Mouse (Mus musculus) heart, postnatal 0 days (tissue): Measurements from ENCODE around the gene Pde11a. TPM values are rescaled to one million over a fixed set of nuclear protein-coding genes. Genes with fewer than 3 reads are reported as not detected.
"Not testable (repeated sequence)": the region's sequence is repeated elsewhere in the genome, so short reads cannot be mapped to it uniquely, and the experiment has no call there.

Experiments
- ATAC-seq: fragments of 200-750 bp; cut with Nextera tagmentation; 2 replicates; pipeline ENCODE4 v1.8.0; 2017; ENCODE audit warnings: low read depth, moderate number of reproducible peaks, moderate library complexity; ENCODE audit not compliant: insufficient read depth
- DNase-seq: peaks from one replicate; pipeline ENCODE4 v3.0.0-alpha.2; 2016; ENCODE audit warnings: low spot score
- H3K27ac ChIP-seq: fragments of 300-500 bp; sonication (generic); 2 replicates; pipeline ENCODE4 v1.5.1; 2014; ENCODE audit warnings: low read depth, mild to moderate bottlenecking
- H3K27me3 ChIP-seq: fragments of 300-500 bp; sonication (generic); 2 replicates; pipeline ENCODE4 v1.6.1; 2014; ENCODE audit warnings: low read length, mixed read lengths; ENCODE audit not compliant: control insufficient read depth, insufficient read depth
- H3K36me3 ChIP-seq: fragments of 300-500 bp; sonication (generic); replicated peaks from 2 replicates; pipeline ENCODE4 v1.6.1; 2014; ENCODE audit warnings: low read length, mixed read lengths; ENCODE audit not compliant: control insufficient read depth, insufficient read depth
- H3K4me1 ChIP-seq: fragments of 300-500 bp; sonication (generic); 2 replicates; pipeline ENCODE4 v1.6.1; 2014; ENCODE audit warnings: antibody characterized with exemption; ENCODE audit not compliant: control insufficient read depth, insufficient read depth
- H3K4me2 ChIP-seq: fragments of 300-500 bp; sonication (generic); 2 replicates; pipeline ENCODE4 v1.6.1; 2014; ENCODE audit warnings: low read depth, mild to moderate bottlenecking, low read length, moderate library complexity
- H3K4me3 ChIP-seq: fragments of 300-500 bp; sonication (generic); 2 replicates; pipeline ENCODE4 v1.5.1; 2014; ENCODE audit warnings: low read depth, low read length
- H3K9ac ChIP-seq: fragments of 300-500 bp; sonication (generic); replicated peaks from 2 replicates; pipeline ENCODE4 v1.6.1; 2014; ENCODE audit warnings: low read depth, low read length, mixed read lengths
- H3K9me3 ChIP-seq: fragments of 300-500 bp; sonication (generic); replicated peaks from 2 replicates; pipeline ENCODE4 v1.6.1; 2016; ENCODE audit warnings: low read length; ENCODE audit not compliant: control insufficient read depth
- CTCF ChIP-seq: IDR thresholded peaks from 2 replicates; pipeline ENCODE4 v1.5.1; 2016; ENCODE audit warnings: antibody characterized with exemption, control low read depth, low read depth
- EP300 ChIP-seq: IDR thresholded peaks from 2 replicates; pipeline ENCODE4 v1.6.1; 2016; ENCODE audit warnings: antibody characterized with exemption, low read depth
- WGBS: fragments of 180-500 bp; shearing (Covaris S2); extraction: QIAGEN DNeasy Blood & Tissue Kit; methylation state at CpG from one replicate; pipeline ENCODE4 v1.1.7; 2014; 5-methylcytosine and 5-hydroxymethylcytosine counted together
- polyA plus RNA-seq: library from polyadenylated mRNA; unstranded; fragments of >200 nt; fragmentation: Nextera tagmentation; extraction: Ambion mirVana; gene quantifications from 2 replicates; pipeline ENCODE4 v1.2.1, GENCODE M21; 2015
- total RNA-seq: library from RNA; depleted of rRNA; stranded (reverse); fragments of >200 nt; gene quantifications from 2 replicates; pipeline ENCODE4 v1.2.3, GENCODE M21; 2014; ENCODE audit warnings: low replicate concordance

The Pde11a gene
- total and polyA plus RNA-seq, 2 experiments from 2014 or later = 0.05 TPM; not detected in 1

GRCm38 (mm10) chr2:75983091-75983490 lies 355.5 kb downstream of the Pde11a start:
- Histone ChIP-seq H3K4me3 (no peak overlapping the region), H3K27me3 (no peaks in the 10 kb centered on the region), H3K9ac (no peak overlapping the region), H3K4me2 (no peak overlapping the region), H3K36me3 (no peaks in the 10 kb centered on the region), H3K4me1 (no peaks in the 10 kb centered on the region), H3K9me3 (no peaks in the 10 kb centered on the region), H3K27ac (no peak overlapping the region)
- DNase-seq (no peak), ATAC-seq (no peak)
- TF ChIP-seq CTCF (no peak), EP300 (no peak)
- 96% methylated on average over 3 of the region's 3 CpGs for WGBS

- no peaks in the 10 kb centered on the region for H3K27me3 ChIP-seq
- ATAC-seq = no peak
- no peak overlapping the region for H3K9ac ChIP-seq
- H3K4me1 ChIP-seq = no peaks in the 10 kb centered on the region
- WGBS = 89% methylated on average over 4 of the region's 4 CpGs
- no peaks in the 10 kb centered on the region for H3K36me3 ChIP-seq
- no peaks in the 10 kb centered on the region for H3K9me3 ChIP-seq
- no peak overlapping the region for H3K4me2 ChIP-seq
- no peak for DNase-seq
- no peak overlapping the region for H3K27ac ChIP-seq
- TF ChIP-seq EP300 (no peak), CTCF (no peak)
- no peak overlapping the region for H3K4me3 ChIP-seq
These were observed 355.9 kb downstream of the Pde11a start for GRCm38 (mm10) chr2:75982626-75983025.

GRCm38 (mm10) chr2:75981440-75982081 lies 357.0 kb downstream of the Pde11a start, which contains the start of gene Ttc30a1:
TSS of gene Ttc30a1 (minus strand) at chr2:75981967.
- H3K4me2 ChIP-seq = peak within 1 kb of the TSS; percentile 63
- not testable (repeated sequence) for H3K4me1 ChIP-seq, H3K27me3 ChIP-seq, H3K36me3 ChIP-seq, H3K9me3 ChIP-seq
- peak; percentile 84 for DNase-seq
- peak within 1 kb of the TSS; percentile 48 for H3K4me3 ChIP-seq
- 0 out of 2 replicates have a peak within 1 kb of the TSS, but pooled peaks have one; percentile 2 for H3K27ac ChIP-seq
- peak within 1 kb of the TSS; percentile 7 for H3K9ac ChIP-seq
- 1% methylated on average over 26 of the region's 34 CpGs for WGBS
- ATAC-seq = peak; percentile 76

GRCm38 (mm10) chr2:75980933-75981439 lies 357.6 kb downstream of the Pde11a start:
- not testable (repeated sequence) for H3K36me3 ChIP-seq, H3K27ac ChIP-seq, H3K4me1 ChIP-seq, DNase-seq, H3K9me3 ChIP-seq, H3K9ac ChIP-seq, H3K27me3 ChIP-seq, ATAC-seq
- Histone ChIP-seq H3K4me2 (peak overlapping the region; percentile 63), H3K4me3 (peak overlapping the region; percentile 48)
- 86% methylated on average over 13 of the region's 13 CpGs for WGBS

DNA sequence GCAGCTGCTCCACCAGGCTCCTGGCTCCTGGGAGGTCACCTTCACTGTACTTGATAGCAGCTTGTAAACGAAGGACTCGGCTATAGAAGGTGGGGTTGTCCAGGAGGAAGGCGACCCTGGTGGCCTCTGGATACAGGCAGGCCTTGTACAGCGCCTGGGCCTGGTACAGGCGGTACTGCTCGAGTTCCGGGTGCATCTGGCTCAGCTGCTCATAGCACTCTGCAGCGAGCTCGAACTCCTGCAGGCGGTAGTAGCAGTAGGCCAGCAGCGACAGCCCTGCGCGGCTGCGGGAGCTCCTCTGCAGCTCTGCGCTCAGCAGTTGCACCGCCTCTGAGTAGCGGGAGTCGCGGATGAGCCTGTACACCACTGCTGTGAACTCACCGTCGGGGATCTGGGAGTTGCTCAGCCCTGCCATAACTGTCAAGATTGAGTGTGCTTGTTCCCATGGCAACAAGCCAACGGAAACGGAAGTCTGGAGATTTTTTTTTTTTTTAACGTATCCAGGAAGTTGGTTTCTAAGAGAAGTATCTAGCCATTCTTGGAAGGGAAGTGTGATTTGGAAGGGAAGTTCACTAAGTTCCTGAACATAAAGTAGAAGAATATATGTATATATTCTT lies 360.7 kb downstream of the Pde11a start, which contains the start of gene Ttc30a2:
Gene Ttc30a2 (minus strand): TSS at position 419 of the 617 bp plus-strand sequence.
- H3K27ac ChIP-seq, H3K4me3 ChIP-seq, H3K9ac ChIP-seq, H3K27me3 ChIP-seq, H3K9me3 ChIP-seq, H3K36me3 ChIP-seq, H3K4me1 ChIP-seq: not testable (repeated sequence)
- ATAC-seq (peak; percentile 49; the same call in 1 of the 2 replicates), DNase-seq (peak; percentile 61)
- H3K4me2 ChIP-seq = peak within 1 kb of the TSS; percentile 37; the same call in 1 of the 2 replicates
- WGBS = 25% methylated on average over 14 of the region's 24 CpGs
- TF ChIP-seq EP300 = 0 out of 2 replicates have a peak, but pooled peaks have one; percentile 51

DNA sequence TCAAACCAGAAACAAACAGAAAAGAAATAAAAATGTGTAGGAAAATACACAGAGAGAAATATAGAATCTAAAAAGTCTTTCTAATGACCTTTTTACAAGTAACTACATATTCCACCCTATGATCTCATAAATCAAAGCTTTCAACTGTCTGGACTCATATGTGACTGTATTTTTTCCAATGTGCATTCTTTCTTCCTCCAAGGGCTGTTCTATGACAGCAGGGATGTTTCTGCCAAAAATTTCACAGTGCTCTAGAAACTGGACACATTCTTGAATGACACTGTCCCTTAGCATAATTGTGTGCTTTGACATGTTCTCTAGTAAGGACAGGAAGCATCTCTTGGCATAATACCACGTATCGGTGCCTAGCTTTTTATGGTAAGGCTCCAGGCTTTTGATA lies 362.5 kb downstream of the Pde11a start:
- not testable (repeated sequence) for H3K27me3 ChIP-seq, H3K9ac ChIP-seq, H3K4me1 ChIP-seq, DNase-seq, H3K27ac ChIP-seq, H3K4me2 ChIP-seq, H3K4me3 ChIP-seq, H3K9me3 ChIP-seq, H3K36me3 ChIP-seq, ATAC-seq
- WGBS = 67% methylated on average over 2 of the region's 2 CpGs
